8 mouse cellular contexts compared by ENCODE assay signal in the genomic region with DNA sequence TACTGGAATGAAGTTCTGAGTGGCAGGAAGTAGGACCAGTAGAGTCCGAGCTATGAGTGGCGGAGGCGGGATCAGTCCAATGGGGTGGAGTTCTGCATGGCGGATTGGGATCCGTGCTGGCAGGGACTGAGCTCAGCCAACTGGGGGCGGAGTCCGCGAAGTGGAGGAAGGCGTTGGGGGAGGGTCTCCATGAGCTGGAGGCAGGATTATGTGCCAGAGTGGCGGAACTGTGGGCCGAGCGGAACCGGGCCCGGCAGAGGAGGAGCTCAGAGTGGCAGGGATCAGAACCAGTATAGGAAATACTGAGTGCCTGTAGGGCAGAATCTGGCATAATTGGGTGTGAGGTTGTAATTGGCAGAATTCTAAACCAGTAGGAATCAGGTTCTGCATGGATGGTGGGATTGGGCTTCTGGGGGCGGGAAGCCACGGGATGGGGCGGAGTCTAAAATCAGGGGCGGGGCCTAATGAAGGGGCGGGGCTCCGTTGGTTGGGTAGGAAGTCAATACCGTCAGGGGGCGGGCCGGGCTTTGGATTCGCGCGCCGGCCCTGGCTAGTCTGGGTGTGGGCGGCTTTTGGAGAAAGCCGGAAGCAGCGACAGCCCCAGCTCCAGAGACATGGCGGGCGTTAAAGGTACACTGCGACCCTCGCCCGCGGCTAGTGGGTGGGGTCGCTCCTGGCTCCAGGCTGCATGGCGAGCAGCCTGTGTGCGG. TPM values are rescaled to one million over a fixed set of nuclear protein-coding genes. Genes with fewer than 3 reads are reported as not detected.
DNase-seq lines count a peak whose midpoint lies in the region; ATAC-seq and TF ChIP-seq lines count a peak whose summit lies in the region.

Gene Leprot, plus strand, starts transcription at position 523 of the 710 bp plus-strand sequence.

- H3K36me3 ChIP-seq in embryonic facial prominence, embryonic 13.5 days = no peaks in the 10 kb centered on the region
- no peaks in the 10 kb centered on the region for H3K36me3 ChIP-seq in kidney, adult 2 months (ENCODE audit: control insufficient read depth, insufficient read depth, low read length)
- no peaks in the 10 kb centered on the region for H3K36me3 ChIP-seq in limb, embryonic 12.5 days
- no peaks in the 10 kb centered on the region for H3K36me3 ChIP-seq in midbrain, embryonic 15.5 days (replicated peaks)
- H3K36me3 ChIP-seq in spleen, adult 2 months (ENCODE audit: control insufficient read depth, insufficient read depth, low read length) = no peaks in the 10 kb centered on the region

- peak within 1 kb of the TSS; percentile 96 for H3K27ac ChIP-seq in embryonic facial prominence, embryonic 13.5 days
- H3K27ac ChIP-seq in kidney, adult 2 months (ENCODE audit: insufficient read depth, low read depth, low read length) = peak within 1 kb of the TSS; percentile 95
- H3K27ac ChIP-seq in limb, embryonic 12.5 days = peak within 1 kb of the TSS; percentile 95
- peak within 1 kb of the TSS; percentile 94 for H3K27ac ChIP-seq in midbrain, embryonic 15.5 days
- peak within 1 kb of the TSS; percentile 93 for H3K27ac ChIP-seq in spleen, adult 2 months (ENCODE audit: insufficient read depth, low read length)

- no peak for TF ChIP-seq CTCF in kidney, adult 2 months (conservative IDR thresholded peaks at IDR 0.05; ENCODE audit: insufficient read depth, insufficient read length, low read depth, low read length)
- TF ChIP-seq CTCF in spleen, adult 2 months (IDR thresholded peaks at IDR 0.05; ENCODE audit: extremely low read depth, insufficient read depth, insufficient read length, insufficient replicate concordance) = no peak

- peaks cover 19% of the 10 kb centered on the region for H3K4me1 ChIP-seq in embryonic facial prominence, embryonic 13.5 days
- peaks cover 4% of the 10 kb centered on the region; the same call in 1 of the 2 replicates for H3K4me1 ChIP-seq in kidney, adult 2 months (ENCODE audit: control insufficient read depth, insufficient read depth, low read length)
- peaks cover 16% of the 10 kb centered on the region for H3K4me1 ChIP-seq in limb, embryonic 12.5 days (replicated peaks)
- H3K4me1 ChIP-seq in midbrain, embryonic 15.5 days = peaks cover 17% of the 10 kb centered on the region
- H3K4me1 ChIP-seq in spleen, adult 2 months (ENCODE audit: control insufficient read depth, insufficient read depth, insufficient read length) = peaks cover 7% of the 10 kb centered on the region

- WGBS in embryonic facial prominence, embryonic 13.5 days = 0% methylated on average over 39 of the region's 39 CpGs
- WGBS in kidney, adult 2 months = 2% methylated on average over 39 of the region's 39 CpGs
- under 1% methylated on average over 36 of the region's 39 CpGs for WGBS in limb, embryonic 12.5 days
- WGBS in midbrain, embryonic 15.5 days = 0% methylated on average over 39 of the region's 39 CpGs
- 2% methylated on average over 39 of the region's 39 CpGs for WGBS in spleen, adult 2 months

- peak within 1 kb of the TSS; percentile 95 for H3K9ac ChIP-seq in embryonic facial prominence, embryonic 13.5 days
- H3K9ac ChIP-seq in limb, embryonic 12.5 days (replicated peaks) = peak within 1 kb of the TSS; percentile 87
- H3K9ac ChIP-seq in midbrain, embryonic 15.5 days = peak within 1 kb of the TSS; percentile 93

- H3K27me3 ChIP-seq in embryonic facial prominence, embryonic 13.5 days = no peaks in the 10 kb centered on the region
- H3K27me3 ChIP-seq in kidney, adult 2 months (replicated peaks; ENCODE audit: control insufficient read depth, insufficient read depth, low read length) = no peaks in the 10 kb centered on the region
- H3K27me3 ChIP-seq in limb, embryonic 12.5 days = no peaks in the 10 kb centered on the region
- no peaks in the 10 kb centered on the region for H3K27me3 ChIP-seq in midbrain, embryonic 15.5 days (replicated peaks)
- no peaks in the 10 kb centered on the region for H3K27me3 ChIP-seq in spleen, adult 2 months (ENCODE audit: control insufficient read depth, insufficient read depth, low read length)

- DNase-seq in 3134 (ENCODE audit: extremely low read depth, insufficient read length, low spot score) = peak; percentile 97
- peak; percentile 99 to 100 for DNase-seq in adrenal gland, postnatal 36 days
- DNase-seq in heart, adult 18-20 months = peak; percentile 100
- DNase-seq in kidney, adult 2 months = peak; percentile 100
- peak; percentile 86 to 87 for DNase-seq in spleen, adult 2 months (ENCODE audit: low read depth in 1 of 2, low spot score in 2 of 2)

- H3K4me2 ChIP-seq in embryonic facial prominence, embryonic 13.5 days = peak within 1 kb of the TSS; percentile 64
- peak within 1 kb of the TSS; percentile 66 for H3K4me2 ChIP-seq in limb, embryonic 12.5 days
- H3K4me2 ChIP-seq in midbrain, embryonic 15.5 days = peak within 1 kb of the TSS; percentile 63

- H3K9me3 ChIP-seq in embryonic facial prominence, embryonic 13.5 days = no peaks in the 10 kb centered on the region
- no peaks in the 10 kb centered on the region for H3K9me3 ChIP-seq in limb, embryonic 12.5 days
- H3K9me3 ChIP-seq in midbrain, embryonic 15.5 days = no peaks in the 10 kb centered on the region

- peak within 1 kb of the TSS; percentile 88 for H3K4me3 ChIP-seq in embryonic facial prominence, embryonic 13.5 days
- peak within 1 kb of the TSS; percentile 88 for H3K4me3 ChIP-seq in kidney, adult 2 months (ENCODE audit: insufficient read depth, low read depth, low read length)
- peak within 1 kb of the TSS; percentile 71 for H3K4me3 ChIP-seq in limb, embryonic 12.5 days (replicated peaks)
- peak within 1 kb of the TSS; percentile 90 for H3K4me3 ChIP-seq in midbrain, embryonic 15.5 days
- H3K4me3 ChIP-seq in spleen, adult 2 months (ENCODE audit: extremely low read depth, insufficient read depth, insufficient read length) = peak within 1 kb of the TSS; percentile 84

- TF ChIP-seq POLR2A in kidney, adult 2 months (IDR thresholded peaks at IDR 0.05; ENCODE audit: low read depth, low read length) = peak; percentile 41
- TF ChIP-seq POLR2A in spleen, adult 2 months (IDR thresholded peaks at IDR 0.05; ENCODE audit: low read depth, low read length) = peak; percentile 64; the same call in 1 of the 2 replicates

- peak; percentile 99 for ATAC-seq in embryonic facial prominence, embryonic 13.5 days (ENCODE audit: insufficient number of reproducible peaks, insufficient read depth, low FRiP score, low TSS enrichment, low read depth)
- ATAC-seq in limb, embryonic 12.5 days (ENCODE audit: insufficient number of reproducible peaks, insufficient read depth, low FRiP score, low TSS enrichment, low read depth) = peak; percentile 99
- peak; percentile 98 for ATAC-seq in midbrain, embryonic 15.5 days (replicated peaks)

RNA-seq across cellular contexts. Expression of gene Leprot, which starts in this region (rescaled TPM):
- total RNA-seq in adrenal gland, postnatal 36 days (2021) = 10 to 100 TPM; 53.0 to 78.7 TPM
- polyA plus RNA-seq in embryonic facial prominence, embryonic 13.5 days (2015; fragmentation: Nextera tagmentation; extraction: Ambion mirVana) = 93.7 and 94.0 TPM in 2 replicates
- total RNA-seq in heart, adult 18-20 months (2021) = 10 to 100 TPM; 22.3 to 27.5 TPM
- polyA plus RNA-seq in kidney, adult 2 months (2012; rRNA removed) = 61.8 and 71.7 TPM in 2 replicates
- 65.2 and 65.7 TPM in 2 replicates for polyA plus RNA-seq in limb, embryonic 12.5 days (2016; fragmentation: Nextera tagmentation; extraction: Ambion mirVana)
- polyA plus RNA-seq in midbrain, embryonic 15.5 days (2015; fragmentation: Nextera tagmentation; extraction: Ambion mirVana) = 108 TPM in 2 replicates
- polyA plus RNA-seq in spleen, adult 2 months (2012; rRNA removed) = 41.0 and 41.7 TPM in 2 replicates

Comparison
In these comparisons a context has a peak if more than half of its experiments do, and no peak if none do; other contexts are left out.
1. Peak in every context shown above with its lines: DNase-seq, ATAC-seq, H3K4me3 ChIP-seq and H3K27ac ChIP-seq.